Mouse (Mus musculus): ENCODE data around the gene Cytip. TPM values are rescaled to one million over a fixed set of nuclear protein-coding genes. Genes with fewer than 3 reads are reported as not detected.
"Not testable (repeated sequence)": the region's sequence is repeated elsewhere in the genome, so short reads cannot be mapped to it uniquely, and the experiment has no call there.

The Cytip gene
- polyA plus RNA-seq, 1 experiment from 2014 or later = 1.3 TPM

DNA sequence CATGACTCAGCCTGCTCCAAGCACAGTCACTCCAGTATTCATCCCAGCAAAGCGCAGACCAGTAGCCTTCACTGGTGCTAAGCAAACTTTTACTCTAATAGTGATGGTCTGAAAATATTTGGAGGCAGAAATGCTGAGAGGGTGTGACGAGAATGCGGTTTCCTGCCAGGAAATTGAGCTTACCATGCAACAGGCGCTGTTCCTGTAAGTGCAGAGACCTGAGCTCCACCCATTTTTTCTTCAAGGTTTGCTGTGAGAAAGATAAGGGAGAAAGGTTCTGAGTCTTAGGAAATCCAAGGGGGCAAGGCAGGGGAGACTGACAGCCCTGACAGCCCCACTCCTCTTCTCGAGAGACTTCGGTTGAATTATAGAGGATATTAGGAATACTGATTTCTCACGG, 57.7 kb downstream of the Cytip start:
- H3K4me2 ChIP-seq (replicated peaks) = no peak overlapping the region
- no peaks in the 10 kb centered on the region for H3K36me3 ChIP-seq
- 82% methylated on average over 7 of the region's 7 CpGs for WGBS
- no peaks in the 10 kb centered on the region for H3K27me3 ChIP-seq (replicated peaks)
- H3K9me3 ChIP-seq = no peaks in the 10 kb centered on the region
- no peak overlapping the region for H3K9ac ChIP-seq
- no peak for ATAC-seq
- H3K27ac ChIP-seq = no peak overlapping the region
- no peaks in the 10 kb centered on the region for H3K4me1 ChIP-seq (replicated peaks)
- no peak overlapping the region for H3K4me3 ChIP-seq (replicated peaks)

DNA sequence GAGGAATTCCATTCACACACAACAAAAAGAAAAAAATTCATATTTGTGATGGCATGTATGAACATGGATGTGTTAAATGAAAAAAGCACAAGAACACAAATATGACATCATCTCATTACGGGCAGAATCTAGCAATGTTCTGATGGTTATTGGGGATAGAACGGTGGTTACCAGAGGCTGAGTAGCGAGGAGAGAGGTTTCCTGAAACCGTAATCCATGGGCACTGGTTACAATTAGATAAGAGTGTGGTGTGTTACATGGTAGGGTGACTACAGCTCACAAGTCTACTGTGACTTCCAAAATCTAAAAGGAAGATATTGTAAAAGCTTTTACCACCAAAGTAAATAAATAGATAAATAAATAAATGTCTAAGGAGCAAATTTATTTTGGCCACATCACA, 58.8 kb downstream of the Cytip start:
- Histone ChIP-seq H3K9ac (no peak overlapping the region), H3K9me3 (no peaks in the 10 kb centered on the region), H3K4me1 (replicated peaks) (no peaks in the 10 kb centered on the region), H3K27me3 (replicated peaks) (no peaks in the 10 kb centered on the region), H3K36me3 (no peaks in the 10 kb centered on the region), H3K27ac (no peak overlapping the region), H3K4me3 (replicated peaks) (no peak overlapping the region), H3K4me2 (replicated peaks) (no peak overlapping the region)
- WGBS = 91% methylated on average over 4 of the region's 4 CpGs
- no peak for ATAC-seq

DNA sequence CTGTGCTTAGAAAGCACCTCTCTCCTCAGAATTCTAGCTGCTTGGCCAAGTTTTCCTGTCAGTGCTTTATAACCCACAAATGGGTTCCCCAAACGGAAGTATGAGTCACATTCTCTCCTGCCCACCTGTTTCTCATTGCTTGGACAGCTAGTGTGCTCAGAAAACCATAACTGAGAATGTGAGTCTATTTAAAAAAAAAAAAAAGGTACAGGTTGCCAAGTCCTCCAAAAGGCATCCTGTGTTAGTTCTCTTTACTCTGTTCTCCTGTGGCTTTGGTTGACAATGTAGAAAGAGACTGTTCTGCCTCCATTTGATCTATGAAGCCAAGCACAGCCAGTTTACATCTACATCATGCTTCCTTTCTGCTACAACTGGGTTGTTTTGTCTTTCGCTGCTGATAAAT, 60.3 kb downstream of the Cytip start:
- no peaks in the 10 kb centered on the region for H3K9me3 ChIP-seq
- WGBS = 68% methylated on average over 2 of the region's 2 CpGs
- no peak overlapping the region for H3K9ac ChIP-seq
- H3K27ac ChIP-seq = no peak overlapping the region
- H3K36me3 ChIP-seq = no peaks in the 10 kb centered on the region
- no peak for ATAC-seq
- no peaks in the 10 kb centered on the region for H3K27me3 ChIP-seq (replicated peaks)
- H3K4me2 ChIP-seq (replicated peaks) = no peak overlapping the region
- no peak overlapping the region for H3K4me3 ChIP-seq (replicated peaks)
- H3K4me1 ChIP-seq (replicated peaks) = no peaks in the 10 kb centered on the region

DNA sequence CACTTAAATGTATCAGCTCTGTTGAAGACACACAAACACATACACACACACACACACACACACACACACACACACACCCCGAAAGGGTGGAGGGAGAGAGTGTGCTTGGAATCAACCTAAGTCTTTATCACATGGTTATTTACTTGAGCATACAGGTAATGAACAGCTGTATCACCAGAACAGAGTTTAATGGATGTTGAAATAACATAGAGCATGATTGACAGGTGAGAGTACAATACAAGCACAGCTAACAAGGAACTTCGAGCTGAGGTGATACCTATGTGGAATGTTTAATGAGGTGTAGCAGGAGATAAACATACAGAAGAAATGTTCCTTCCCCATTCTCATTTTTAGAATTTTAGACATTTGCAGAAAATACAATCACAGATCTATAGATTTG, 62.7 kb downstream of the Cytip start:
- Histone ChIP-seq H3K9ac (no peak overlapping the region), H3K9me3 (no peaks in the 10 kb centered on the region), H3K4me3 (replicated peaks) (no peak overlapping the region), H3K4me1 (replicated peaks) (no peaks in the 10 kb centered on the region), H3K4me2 (replicated peaks) (no peak overlapping the region), H3K27me3 (replicated peaks) (no peaks in the 10 kb centered on the region), H3K27ac (no peak overlapping the region), H3K36me3 (no peaks in the 10 kb centered on the region)
- 54% methylated on average over 2 of the region's 2 CpGs for WGBS
- ATAC-seq = no peak

DNA sequence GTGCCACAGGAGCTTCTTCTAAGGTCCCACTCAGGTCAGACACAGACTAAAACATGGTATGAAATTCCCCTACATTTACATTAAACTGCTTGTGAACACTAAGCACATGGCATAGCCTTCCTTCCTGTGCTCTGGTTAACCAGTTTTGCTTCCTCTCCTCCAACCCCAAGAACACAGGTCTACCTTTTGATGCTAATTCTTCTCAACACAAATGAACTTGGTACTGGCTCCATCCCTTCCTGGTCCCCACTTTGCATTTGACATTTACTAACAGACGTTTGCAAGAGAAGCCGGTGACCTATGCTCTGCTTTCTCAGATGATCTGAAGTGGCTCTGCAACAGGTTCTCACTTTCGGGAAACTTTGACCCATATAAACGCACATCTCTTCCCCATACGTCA, 65.4 kb downstream of the Cytip start:
- ATAC-seq = no peak
- 75% methylated on average over 5 of the region's 5 CpGs for WGBS
- no peak overlapping the region for H3K4me2 ChIP-seq (replicated peaks)

DNA sequence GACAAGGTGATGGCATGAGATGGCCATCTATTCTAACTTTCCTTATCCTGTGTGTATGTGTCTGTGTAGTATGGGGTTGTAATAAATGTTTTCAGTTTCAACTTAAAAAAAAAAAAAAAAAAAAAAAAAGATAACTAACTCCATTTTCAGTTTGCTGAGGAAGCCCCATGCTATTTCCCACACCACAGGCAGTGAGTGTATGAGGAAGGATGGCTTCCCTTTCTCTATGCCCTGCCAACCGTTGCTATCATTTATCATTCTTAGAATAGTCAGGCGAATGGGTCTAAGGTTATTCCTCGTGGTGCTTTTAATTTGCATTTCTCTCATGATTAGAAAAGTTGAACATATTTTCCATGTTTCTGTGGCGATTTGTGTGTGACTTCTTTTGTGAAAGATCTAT, 84.2 kb downstream of the Cytip start:
- no peaks in the 10 kb centered on the region for H3K9me3 ChIP-seq
- H3K27ac ChIP-seq = no peak overlapping the region
- H3K9ac ChIP-seq = no peak overlapping the region
- H3K4me1 ChIP-seq (replicated peaks) = no peaks in the 10 kb centered on the region
- H3K4me2 ChIP-seq (replicated peaks) = no peak overlapping the region
- WGBS = 75% methylated on average over 4 of the region's 4 CpGs
- ATAC-seq = no peak
- H3K27me3 ChIP-seq (replicated peaks) = no peaks in the 10 kb centered on the region
- H3K36me3 ChIP-seq = no peaks in the 10 kb centered on the region
- H3K4me3 ChIP-seq (replicated peaks) = no peak overlapping the region

More for the DNA sequence above, 65.4 kb downstream of the Cytip start:
- H3K36me3 ChIP-seq = no peaks in the 10 kb centered on the region
- no peaks in the 10 kb centered on the region for H3K27me3 ChIP-seq (replicated peaks)
- H3K9ac ChIP-seq = no peak overlapping the region
- H3K9me3 ChIP-seq = no peaks in the 10 kb centered on the region
- no peaks in the 10 kb centered on the region for H3K4me1 ChIP-seq (replicated peaks)
- H3K4me3 ChIP-seq (replicated peaks) = no peak overlapping the region
- H3K27ac ChIP-seq = no peak overlapping the region

DNA sequence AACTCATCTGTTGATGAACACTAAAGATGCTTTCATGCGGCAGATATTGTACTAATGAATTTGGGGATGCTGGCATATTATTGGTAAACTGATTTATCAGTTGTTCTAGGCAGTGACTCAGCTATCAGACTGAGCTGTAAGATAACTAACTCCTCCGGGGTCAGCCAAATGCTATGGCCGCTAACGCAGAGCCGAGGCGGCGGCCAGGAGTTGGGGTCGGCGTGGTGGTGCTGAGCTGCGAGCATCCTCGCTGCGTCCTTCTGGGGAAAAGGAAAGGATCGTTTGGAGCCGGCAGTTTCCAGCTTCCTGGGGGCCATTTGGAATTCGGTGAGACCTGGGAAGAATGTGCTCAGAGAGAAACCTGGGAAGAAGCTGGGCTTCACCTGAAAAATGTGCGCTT, 87.4 kb downstream of the Cytip start:
- 86% methylated on average over 16 of the region's 16 CpGs for WGBS
- H3K4me2 ChIP-seq (replicated peaks); H3K27ac ChIP-seq; H3K4me1 ChIP-seq (replicated peaks); H3K27me3 ChIP-seq (replicated peaks); H3K9ac ChIP-seq; H3K9me3 ChIP-seq; H3K4me3 ChIP-seq (replicated peaks); ATAC-seq; H3K36me3 ChIP-seq: not testable (repeated sequence)

DNA sequence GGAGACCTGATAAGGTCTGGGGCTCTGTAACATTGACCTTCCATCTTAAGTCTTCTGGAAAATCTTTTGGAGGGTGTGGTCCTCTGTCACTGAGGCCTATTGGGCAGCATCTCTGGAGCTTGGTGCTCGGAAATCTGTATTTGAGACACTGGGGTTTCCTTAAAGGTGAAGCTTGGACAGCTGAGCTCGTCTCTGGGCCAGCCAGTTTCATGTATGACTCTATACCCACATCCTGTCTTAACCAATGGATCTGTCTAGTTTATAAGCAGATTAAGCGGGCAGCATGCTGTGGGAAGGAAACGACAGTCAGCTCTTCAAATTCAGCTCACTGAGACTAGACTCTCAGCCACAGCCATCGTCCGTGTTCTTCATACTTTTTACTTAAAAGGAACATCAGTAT, 88.3 kb downstream of the Cytip start:
- Histone ChIP-seq H3K9ac (no peak overlapping the region), H3K27me3 (replicated peaks) (no peaks in the 10 kb centered on the region), H3K4me2 (replicated peaks) (no peak overlapping the region), H3K9me3 (no peaks in the 10 kb centered on the region), H3K4me1 (replicated peaks) (no peaks in the 10 kb centered on the region), H3K27ac (no peak overlapping the region), H3K36me3 (no peaks in the 10 kb centered on the region), H3K4me3 (replicated peaks) (no peak overlapping the region)
- 86% methylated on average over 6 of the region's 6 CpGs for WGBS
- ATAC-seq = no peak

DNA sequence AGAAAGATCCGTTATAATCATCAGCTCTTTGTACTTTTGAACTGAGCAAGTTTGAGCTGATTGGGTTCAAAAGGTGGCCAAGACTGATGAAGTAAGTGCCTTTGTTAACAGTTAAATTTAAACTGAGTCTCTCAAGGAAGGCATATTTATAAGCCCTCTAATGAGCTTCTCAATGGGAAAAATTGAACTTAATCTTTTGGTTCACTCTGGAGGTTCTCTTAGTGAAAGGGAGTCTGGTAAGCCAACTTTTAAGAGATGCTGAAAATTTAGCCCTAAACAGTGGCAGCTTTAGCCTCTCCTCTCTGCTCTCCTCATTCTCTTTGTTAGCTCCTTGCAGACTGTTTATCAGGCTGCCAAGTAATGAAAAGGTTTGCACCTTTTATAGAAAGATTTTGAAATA, 100.5 kb downstream of the Cytip start:
- no peaks in the 10 kb centered on the region for H3K36me3 ChIP-seq
- no peak for ATAC-seq
- WGBS = 67% methylated on average over 1 of the region's 1 CpGs
- no peaks in the 10 kb centered on the region for H3K27me3 ChIP-seq (replicated peaks)
- no peaks in the 10 kb centered on the region for H3K9me3 ChIP-seq
- H3K27ac ChIP-seq = no peak overlapping the region
- H3K4me2 ChIP-seq (replicated peaks) = no peak overlapping the region
- H3K4me3 ChIP-seq (replicated peaks) = no peak overlapping the region
- no peaks in the 10 kb centered on the region for H3K4me1 ChIP-seq (replicated peaks)
- no peak overlapping the region for H3K9ac ChIP-seq

DNA sequence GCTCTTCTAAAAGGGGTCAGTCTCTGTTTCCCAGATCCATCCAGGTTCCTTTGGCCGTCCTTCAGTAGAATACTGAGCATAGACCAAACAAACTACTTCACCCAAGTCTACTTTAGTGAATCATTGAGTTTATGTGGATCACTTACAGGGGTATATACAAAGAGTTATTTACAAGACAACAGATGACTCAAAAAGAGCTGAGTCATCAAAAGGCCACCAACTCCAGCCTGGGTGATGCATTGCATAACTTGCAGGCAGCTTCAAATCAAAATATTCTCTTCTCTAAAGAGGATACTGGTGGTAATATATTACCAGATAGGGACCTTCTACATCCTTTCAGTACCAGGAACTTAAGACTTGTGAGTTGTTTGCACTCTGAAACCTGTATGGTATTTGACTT, 108.9 kb downstream of the Cytip start:
- Histone ChIP-seq H3K27ac (no peak overlapping the region), H3K9ac (no peak overlapping the region), H3K36me3 (no peaks in the 10 kb centered on the region), H3K4me3 (replicated peaks) (no peak overlapping the region), H3K9me3 (no peaks in the 10 kb centered on the region), H3K4me1 (replicated peaks) (no peaks in the 10 kb centered on the region), H3K27me3 (replicated peaks) (no peaks in the 10 kb centered on the region), H3K4me2 (replicated peaks) (no peak overlapping the region)
- 90% methylated on average over 1 of the region's 1 CpGs for WGBS
- ATAC-seq = no peak

DNA sequence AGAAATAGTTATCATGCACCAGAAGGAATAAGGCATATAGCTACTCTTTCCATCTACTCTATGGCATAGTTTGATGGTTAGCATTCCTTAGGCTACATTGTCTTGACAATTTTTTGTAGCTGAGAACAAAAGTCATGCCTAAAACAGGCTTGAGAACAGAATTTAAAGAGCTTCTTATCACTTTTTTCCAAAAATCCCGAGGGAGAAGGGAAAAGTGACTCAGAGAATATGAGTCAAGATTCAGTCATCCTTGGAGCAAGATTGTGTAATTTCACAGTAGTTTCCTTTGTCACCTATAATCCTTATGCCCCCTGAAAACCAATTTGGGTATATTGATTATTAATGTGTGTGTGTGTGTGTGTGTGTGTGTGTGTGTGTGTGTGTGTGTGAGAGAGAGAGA, 115.5 kb downstream of the Cytip start:
- Histone ChIP-seq H3K27me3 (replicated peaks) (no peaks in the 10 kb centered on the region), H3K4me2 (replicated peaks) (no peak overlapping the region), H3K4me3 (replicated peaks) (no peak overlapping the region), H3K9me3 (no peaks in the 10 kb centered on the region), H3K9ac (no peak overlapping the region), H3K27ac (no peak overlapping the region), H3K36me3 (no peaks in the 10 kb centered on the region), H3K4me1 (replicated peaks) (no peaks in the 10 kb centered on the region)
- 58% methylated on average over 1 of the region's 1 CpGs for WGBS
- ATAC-seq = no peak

Measured in intestine, embryonic 15.5 days (tissue).